Mouse (Mus musculus) cortical plate, adult 2 months (tissue): Measurements from ENCODE around the gene 1300017J02Rik. TPM values are rescaled to one million over a fixed set of nuclear protein-coding genes. Genes with fewer than 3 reads are reported as not detected.

Source experiments
- H3K27ac ChIP-seq: fragments of 200-500 bp; 2 replicates; pipeline ENCODE4 v1.5.1; 2012; ENCODE audit warnings: low read length, control low read depth, inconsistent platforms; ENCODE audit not compliant: insufficient read depth
- H3K4me1 ChIP-seq: fragments of 200-500 bp; 2 replicates; pipeline ENCODE4 v1.6.1; 2011; ENCODE audit warnings: low read length; ENCODE audit not compliant: control insufficient read depth, insufficient read depth
- H3K4me3 ChIP-seq: fragments of 200-500 bp; 2 replicates; pipeline ENCODE4 v1.5.1; 2011; ENCODE audit warnings: mild to moderate bottlenecking, low read length, control low read depth; ENCODE audit not compliant: insufficient read depth
- CTCF ChIP-seq: fragments of 200-500 bp; IDR thresholded peaks from 2 replicates; pipeline ENCODE4 v1.5.1; 2011; ENCODE audit warnings: mild to moderate bottlenecking, control low read depth, low read length; ENCODE audit not compliant: insufficient read depth; ENCODE audit errors: extremely low read depth
- POLR2A ChIP-seq: fragments of 200-500 bp; IDR thresholded peaks from 2 replicates; pipeline ENCODE4 v1.6.1; 2011; ENCODE audit warnings: mild to moderate bottlenecking, low read length, control low read depth; ENCODE audit not compliant: insufficient read depth; ENCODE audit errors: extremely low read depth
- polyA plus RNA-seq: library from polyadenylated mRNA; depleted of rRNA; stranded (reverse); fragments of >200 nt; gene quantifications from 2 replicates; pipeline ENCODE4 v1.2.3, GENCODE M21; 2012

The 1300017J02Rik gene
- polyA plus RNA-seq, 1 experiment = 1.1 TPM

GRCm38 (mm10) chr9:103276876-103277275, 28.0 kb downstream of the 1300017J02Rik start:
- Histone ChIP-seq H3K4me3 (no peak overlapping the region), H3K4me1 (no peaks in the 10 kb centered on the region), H3K27ac (no peak overlapping the region)
- no peak for TF ChIP-seq POLR2A
- TF ChIP-seq CTCF = no peak

- no peaks in the 10 kb centered on the region for H3K4me1 ChIP-seq
- H3K27ac ChIP-seq = no peak overlapping the region
- H3K4me3 ChIP-seq = no peak overlapping the region
- TF ChIP-seq POLR2A = no peak
- TF ChIP-seq CTCF = no peak
These were observed 29.2 kb downstream of the 1300017J02Rik start for GRCm38 (mm10) chr9:103275676-103276075.

GRCm38 (mm10) chr9:103274819-103275218, 30.1 kb downstream of the 1300017J02Rik start:
- Histone ChIP-seq H3K4me1 (no peaks in the 10 kb centered on the region), H3K27ac (no peak overlapping the region), H3K4me3 (no peak overlapping the region)
- no peak for TF ChIP-seq CTCF
- TF ChIP-seq POLR2A = no peak

GRCm38 (mm10) chr9:103271104-103271503, 33.8 kb downstream of the 1300017J02Rik start:
- H3K27ac ChIP-seq = no peak overlapping the region
- no peaks in the 10 kb centered on the region for H3K4me1 ChIP-seq
- no peak overlapping the region for H3K4me3 ChIP-seq
- TF ChIP-seq POLR2A = no peak
- TF ChIP-seq CTCF = no peak

GRCm38 (mm10) chr9:103265778-103266177, 39.1 kb downstream of the 1300017J02Rik start:
- H3K27ac ChIP-seq = no peak overlapping the region

GRCm38 (mm10) chr9:103252906-103253305, 52.0 kb downstream of the 1300017J02Rik start:
- TF ChIP-seq POLR2A = no peak
- no peak for TF ChIP-seq CTCF

More at GRCm38 (mm10) chr9:103265778-103266177, 39.1 kb downstream of the 1300017J02Rik start:
- TF ChIP-seq POLR2A = no peak
- Histone ChIP-seq H3K4me1 (no peaks in the 10 kb centered on the region), H3K4me3 (no peak overlapping the region)

GRCm38 (mm10) chr9:103248618-103249017, 56.3 kb downstream of the 1300017J02Rik start:
- no peak overlapping the region for H3K4me3 ChIP-seq
- no peak overlapping the region for H3K27ac ChIP-seq
- TF ChIP-seq POLR2A = no peak
- no peak for TF ChIP-seq CTCF
- no peaks in the 10 kb centered on the region for H3K4me1 ChIP-seq

More at GRCm38 (mm10) chr9:103252906-103253305, 52.0 kb downstream of the 1300017J02Rik start:
- Histone ChIP-seq H3K27ac (no peak overlapping the region), H3K4me3 (no peak overlapping the region), H3K4me1 (no peaks in the 10 kb centered on the region)

- H3K4me1 ChIP-seq = no peaks in the 10 kb centered on the region
- no peak overlapping the region for H3K4me3 ChIP-seq
- no peak overlapping the region for H3K27ac ChIP-seq
- TF ChIP-seq CTCF (no peak), POLR2A (no peak)
These were observed 58.2 kb downstream of the 1300017J02Rik start for GRCm38 (mm10) chr9:103246526-103247168.

- Histone ChIP-seq H3K4me3 (no peak overlapping the region), H3K4me1 (no peaks in the 10 kb centered on the region), H3K27ac (no peak overlapping the region)
- TF ChIP-seq CTCF (no peak), POLR2A (no peak)
These were observed 61.2 kb downstream of the 1300017J02Rik start for GRCm38 (mm10) chr9:103243640-103244039.

- Histone ChIP-seq H3K4me3 (no peak overlapping the region), H3K4me1 (no peaks in the 10 kb centered on the region), H3K27ac (no peak overlapping the region)
- TF ChIP-seq CTCF = no peak
- TF ChIP-seq POLR2A = no peak
These were observed 63.7 kb downstream of the 1300017J02Rik start for GRCm38 (mm10) chr9:103241206-103241605.
